Mouse (Mus musculus): ENCODE measurements around the gene Mtf1. TPM values are rescaled to one million over a fixed set of nuclear protein-coding genes. Genes with fewer than 3 reads are reported as not detected.

Gene Mtf1
- polyA plus RNA-seq (2012; rRNA removed): 14.9 and 17.0 TPM in 2 replicates

- TF ChIP-seq POLR2A (IDR thresholded peaks at IDR 0.05; ENCODE audit: borderline replicate concordance, insufficient read depth, low read length) (no peak), CTCF (IDR thresholded peaks at IDR 0.05; ENCODE audit: borderline replicate concordance, insufficient read depth, low read depth, low read length) (peak; percentile 73)
- Histone ChIP-seq H3K4me3 (replicated peaks; ENCODE audit: insufficient read depth, low read depth, low read length) (peak within 1 kb of the TSS; percentile 70), H3K27me3 (ENCODE audit: control insufficient read depth, insufficient read depth, low read length) (no peaks in the 10 kb centered on the region), H3K27ac (ENCODE audit: insufficient read depth, low read length) (peak within 1 kb of the TSS; percentile 52), H3K4me1 (ENCODE audit: control insufficient read depth, insufficient read depth, low read length) (peaks cover 5% of the 10 kb centered on the region; the same call in 1 of the 2 replicates)
- WGBS: 3% methylated on average over 21 of the region's 21 CpGs
- peak; percentile 87 to 91 for DNase-seq
These were observed at the start of gene Mtf1 for GRCm38 (mm10) chr4:124801552-124802308. Gene Mtf1 (plus strand): TSS chr4:124802104.

DNA sequence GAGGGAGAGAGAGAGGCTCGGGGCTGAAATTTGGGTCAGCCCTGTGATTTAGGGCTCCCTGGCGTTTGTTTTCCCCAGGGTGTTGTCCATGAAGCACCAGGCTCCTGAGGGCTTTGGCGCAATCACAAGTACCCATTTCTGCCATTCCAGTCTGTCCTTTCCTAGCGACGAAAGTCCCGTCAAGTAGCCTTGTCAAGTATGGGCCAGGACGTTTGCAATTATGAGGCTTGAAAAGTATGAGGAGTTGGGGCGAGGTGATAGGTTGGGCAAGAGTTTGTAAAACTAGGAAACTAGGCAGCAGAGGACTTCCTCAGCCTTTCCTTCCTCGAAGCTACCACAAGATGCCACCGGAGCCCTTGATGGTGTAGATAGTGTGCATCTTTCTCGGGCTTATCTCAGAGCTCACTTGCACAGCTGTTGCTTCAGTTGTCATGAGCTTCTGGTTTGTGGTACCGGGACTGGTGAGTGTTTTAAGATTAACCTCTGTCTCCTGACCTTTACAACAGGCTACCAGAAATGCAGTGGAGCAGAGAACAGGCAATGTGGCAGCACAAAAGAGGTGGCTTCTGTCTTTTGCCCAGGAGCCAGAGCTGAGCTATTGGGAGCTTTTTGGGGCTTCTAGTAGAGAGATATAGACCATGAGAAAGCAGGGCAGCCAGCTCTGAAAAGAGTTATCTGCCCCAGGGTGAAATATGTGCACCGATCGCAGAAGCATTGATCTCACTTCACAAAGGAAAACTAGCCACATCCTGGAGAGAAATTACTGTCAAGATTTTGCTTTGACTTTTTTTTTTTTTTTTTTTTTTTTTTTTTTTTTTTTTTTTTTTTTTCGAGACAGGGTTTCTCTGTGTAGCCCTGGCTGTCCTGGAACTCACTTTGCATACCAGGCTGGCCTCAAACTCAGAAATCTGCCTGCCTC is 49.4 kb upstream of the Mtf1 start:
- Histone ChIP-seq H3K4me1 (ENCODE audit: control insufficient read depth, insufficient read depth, low read length) (peaks cover 7% of the 10 kb centered on the region), H3K27me3 (ENCODE audit: control insufficient read depth, insufficient read depth, low read length) (no peaks in the 10 kb centered on the region), H3K27ac (ENCODE audit: insufficient read depth, low read length) (no peak overlapping the region), H3K4me3 (replicated peaks; ENCODE audit: insufficient read depth, low read depth, low read length) (peak overlapping the region; percentile 61)
- no peak for TF ChIP-seq CTCF (IDR thresholded peaks at IDR 0.05; ENCODE audit: borderline replicate concordance, insufficient read depth, low read depth, low read length)
- TF ChIP-seq POLR2A (IDR thresholded peaks at IDR 0.05; ENCODE audit: borderline replicate concordance, insufficient read depth, low read length): no peak
- 18% methylated on average over 15 of the region's 15 CpGs for WGBS
- DNase-seq: no peak

- H3K4me3 ChIP-seq (replicated peaks; ENCODE audit: insufficient read depth, low read depth, low read length): no peak overlapping the region
- H3K27me3 ChIP-seq (ENCODE audit: control insufficient read depth, insufficient read depth, low read length): no peaks in the 10 kb centered on the region
- no peak overlapping the region for H3K27ac ChIP-seq (ENCODE audit: insufficient read depth, low read length)
- no peak for DNase-seq
- H3K4me1 ChIP-seq (ENCODE audit: control insufficient read depth, insufficient read depth, low read length): peaks cover 10% of the 10 kb centered on the region
- 56% methylated on average over 7 of the region's 7 CpGs for WGBS
- no peak for TF ChIP-seq POLR2A (IDR thresholded peaks at IDR 0.05; ENCODE audit: borderline replicate concordance, insufficient read depth, low read length)
- no peak for TF ChIP-seq CTCF (IDR thresholded peaks at IDR 0.05; ENCODE audit: borderline replicate concordance, insufficient read depth, low read depth, low read length)
These were observed 46.4 kb upstream of the Mtf1 start for GRCm38 (mm10) chr4:124755526-124755925.

DNA sequence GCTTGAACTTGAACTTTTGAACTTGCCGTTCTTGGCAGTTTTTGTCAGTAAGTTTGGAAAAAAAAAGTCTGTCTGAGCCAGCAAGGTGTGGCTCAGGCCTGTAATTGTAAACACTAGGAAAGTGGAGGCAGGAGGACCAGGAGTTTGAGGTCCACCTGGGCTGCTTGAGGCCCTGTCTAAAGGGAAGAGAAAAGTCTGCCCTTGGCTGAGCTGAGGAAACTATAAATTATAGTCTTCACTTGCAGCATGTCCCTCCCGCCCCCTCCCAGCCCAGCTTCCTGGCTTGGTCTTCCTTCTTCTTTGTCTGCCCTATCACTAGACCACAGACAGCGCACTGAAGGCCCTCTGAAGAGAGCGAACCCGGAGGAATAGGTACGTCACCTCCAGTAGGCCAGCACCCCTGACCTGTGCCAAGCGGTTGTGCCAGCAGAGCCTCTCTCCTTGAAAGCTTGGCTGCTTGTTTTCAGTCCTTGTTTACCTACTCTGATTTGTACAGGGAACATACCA is 42.5 kb upstream of the Mtf1 start:
- no peak overlapping the region for H3K27ac ChIP-seq (ENCODE audit: insufficient read depth, low read length)
- WGBS: 53% methylated on average over 7 of the region's 7 CpGs
- no peak overlapping the region for H3K4me3 ChIP-seq (replicated peaks; ENCODE audit: insufficient read depth, low read depth, low read length)
- DNase-seq: no peak
- peaks cover 6% of the 10 kb centered on the region; the same call in 1 of the 2 replicates for H3K4me1 ChIP-seq (ENCODE audit: control insufficient read depth, insufficient read depth, low read length)
- TF ChIP-seq POLR2A (IDR thresholded peaks at IDR 0.05; ENCODE audit: borderline replicate concordance, insufficient read depth, low read length) (no peak), CTCF (IDR thresholded peaks at IDR 0.05; ENCODE audit: borderline replicate concordance, insufficient read depth, low read depth, low read length) (no peak)
- H3K27me3 ChIP-seq (ENCODE audit: control insufficient read depth, insufficient read depth, low read length): no peaks in the 10 kb centered on the region

DNA sequence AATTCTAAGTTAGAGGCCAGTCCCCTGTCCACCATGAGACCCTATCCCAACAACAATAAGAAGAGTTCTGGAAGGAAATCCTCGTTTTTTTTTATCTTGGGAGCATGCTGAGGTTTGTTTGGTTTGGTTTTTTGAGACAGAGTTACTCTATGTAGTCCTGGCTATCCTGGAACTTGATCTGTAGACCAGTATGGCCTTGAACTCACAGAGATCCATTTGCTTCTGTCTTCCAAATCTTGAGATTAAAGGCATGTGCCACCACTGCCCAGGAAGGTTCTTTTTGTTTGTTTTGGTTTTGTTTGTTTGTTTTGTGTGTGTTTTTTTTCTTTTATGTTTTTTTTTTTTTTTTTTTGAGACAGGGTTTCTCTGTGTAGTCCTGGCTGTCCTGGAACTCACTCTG is 40.7 kb upstream of the Mtf1 start:
- Histone ChIP-seq H3K27ac (ENCODE audit: insufficient read depth, low read length) (no peak overlapping the region), H3K4me1 (ENCODE audit: control insufficient read depth, insufficient read depth, low read length) (peaks cover 12% of the 10 kb centered on the region), H3K4me3 (replicated peaks; ENCODE audit: insufficient read depth, low read depth, low read length) (no peak overlapping the region), H3K27me3 (ENCODE audit: control insufficient read depth, insufficient read depth, low read length) (no peaks in the 10 kb centered on the region)
- TF ChIP-seq CTCF (IDR thresholded peaks at IDR 0.05; ENCODE audit: borderline replicate concordance, insufficient read depth, low read depth, low read length) (no peak), POLR2A (IDR thresholded peaks at IDR 0.05; ENCODE audit: borderline replicate concordance, insufficient read depth, low read length) (no peak)
- no peak for DNase-seq
- 49% methylated on average over 1 of the region's 1 CpGs for WGBS

DNA sequence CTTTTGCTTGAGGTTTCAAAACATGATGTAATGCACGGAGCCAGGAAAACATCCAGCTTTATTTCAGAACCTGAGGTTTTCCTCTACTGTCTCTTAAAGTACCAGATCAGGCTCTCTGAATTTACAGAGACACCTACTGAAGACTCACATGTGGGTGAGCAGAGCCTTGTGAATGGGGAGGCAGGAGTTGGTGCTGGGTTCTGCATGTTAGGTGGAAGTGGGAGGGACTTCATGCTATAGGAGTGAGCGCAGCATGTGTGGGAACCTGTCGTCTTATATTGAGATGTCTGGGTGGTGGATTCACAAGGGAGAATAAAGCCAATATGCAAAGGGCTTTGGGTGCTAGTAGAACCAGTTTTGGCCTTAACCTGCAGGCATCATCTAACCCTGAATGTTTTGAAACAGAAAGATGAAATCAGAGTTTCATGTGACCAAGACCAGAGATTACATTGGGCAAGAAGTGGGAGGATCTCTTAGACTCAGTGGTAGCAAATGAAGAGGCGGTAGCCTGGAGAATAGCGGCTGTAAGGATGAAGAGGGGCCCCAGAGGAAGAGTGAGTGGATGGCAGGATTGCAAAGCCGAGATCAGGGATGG is 38.9 kb upstream of the Mtf1 start:
- no peak overlapping the region for H3K4me3 ChIP-seq (replicated peaks; ENCODE audit: insufficient read depth, low read depth, low read length)
- H3K4me1 ChIP-seq (ENCODE audit: control insufficient read depth, insufficient read depth, low read length): peaks cover 22% of the 10 kb centered on the region
- DNase-seq: no peak
- no peaks in the 10 kb centered on the region for H3K27me3 ChIP-seq (ENCODE audit: control insufficient read depth, insufficient read depth, low read length)
- no peak for TF ChIP-seq CTCF (IDR thresholded peaks at IDR 0.05; ENCODE audit: borderline replicate concordance, insufficient read depth, low read depth, low read length)
- TF ChIP-seq POLR2A (IDR thresholded peaks at IDR 0.05; ENCODE audit: borderline replicate concordance, insufficient read depth, low read length): no peak
- no peak overlapping the region for H3K27ac ChIP-seq (ENCODE audit: insufficient read depth, low read length)
- 86% methylated on average over 6 of the region's 6 CpGs for WGBS

- peak; percentile 40 to 52 for DNase-seq
- peaks cover 26% of the 10 kb centered on the region for H3K4me1 ChIP-seq (ENCODE audit: control insufficient read depth, insufficient read depth, low read length)
These were observed 35.9 kb upstream of the Mtf1 start for GRCm38 (mm10) chr4:124765802-124766565.

More at GRCm38 (mm10) chr4:124765802-124766565, 35.9 kb upstream of the Mtf1 start:
- TF ChIP-seq POLR2A (IDR thresholded peaks at IDR 0.05; ENCODE audit: borderline replicate concordance, insufficient read depth, low read length) (no peak), CTCF (IDR thresholded peaks at IDR 0.05; ENCODE audit: borderline replicate concordance, insufficient read depth, low read depth, low read length) (no peak)
- peak overlapping the region; percentile 31 for H3K4me3 ChIP-seq (replicated peaks; ENCODE audit: insufficient read depth, low read depth, low read length)
- WGBS: 17% methylated on average over 23 of the region's 23 CpGs
- peak overlapping the region; percentile 17 for H3K27ac ChIP-seq (ENCODE audit: insufficient read depth, low read length)
- H3K27me3 ChIP-seq (ENCODE audit: control insufficient read depth, insufficient read depth, low read length): no peaks in the 10 kb centered on the region

Data from cerebellum, adult 2 months (tissue).